Mouse (Mus musculus): ENCODE data around the gene Gm49325. TPM values are rescaled to one million over a fixed set of nuclear protein-coding genes. Genes with fewer than 3 reads are reported as not detected.

The Gm49325 gene
- polyA plus RNA-seq, 1 experiment from 2014 or later = 4.6 TPM

MicroRNA genes within 50 kb of the gene (microRNA counts, 519-probe panel; counts per million panel counts)
- microRNA mmu-miR-1930 = 1,806 counts per million, percentile 14 among the panel's probes with 10 or more counts

Small RNA genes lying within 50 kb of the gene (microRNA-seq; reads per million reads assigned to microRNA genes)
- gene Mir1930 = 10.2 reads per million, percentile 27 among the genes with 10 or more reads in this experiment

Other genes starting within 250 kb of the Gm49325 start
- 11.7 and 15.3 TPM in 2 replicates for gene Adarb1, start 187.9 kb upstream of the Gm49325 start, polyA plus RNA-seq (2015; fragmentation: Nextera tagmentation; extraction: Ambion mirVana)
- gene Fam207a, start 90.4 kb upstream of the Gm49325 start, polyA plus RNA-seq (2015; fragmentation: Nextera tagmentation; extraction: Ambion mirVana) = 23.2 and 24.5 TPM in 2 replicates
- gene Itgb2, start 75.9 kb upstream of the Gm49325 start, polyA plus RNA-seq (2015; fragmentation: Nextera tagmentation; extraction: Ambion mirVana) = 4.7 and 8.7 TPM in 2 replicates
- gene Pttg1ip, start 24.5 kb upstream of the Gm49325 start, polyA plus RNA-seq (2015; fragmentation: Nextera tagmentation; extraction: Ambion mirVana) = 127 and 132 TPM in 2 replicates
- 157 and 170 TPM in 2 replicates for gene Sumo3, start 100 bp upstream of the Gm49325 start, polyA plus RNA-seq (2015; fragmentation: Nextera tagmentation; extraction: Ambion mirVana)
- 85.4 and 91.0 TPM in 2 replicates for gene Ube2g2, start 16.1 kb downstream of the Gm49325 start, polyA plus RNA-seq (2015; fragmentation: Nextera tagmentation; extraction: Ambion mirVana)
- 0.10 and 0.28 TPM in 2 replicates for gene Tspear, start 80.4 kb downstream of the Gm49325 start, polyA plus RNA-seq (2015; fragmentation: Nextera tagmentation; extraction: Ambion mirVana)
- not detected in 2 replicates for gene Gm19402, start 84.6 kb downstream of the Gm49325 start, polyA plus RNA-seq (2015; fragmentation: Nextera tagmentation; extraction: Ambion mirVana)
- not detected in 2 replicates for gene Gm9508, start 91.0 kb downstream of the Gm49325 start, polyA plus RNA-seq (2015; fragmentation: Nextera tagmentation; extraction: Ambion mirVana)
- gene Gm10272, start 100.4 kb downstream of the Gm49325 start, polyA plus RNA-seq (2015; fragmentation: Nextera tagmentation; extraction: Ambion mirVana) = not detected in 2 replicates
- gene Gm10024, start 105.3 kb downstream of the Gm49325 start, polyA plus RNA-seq (2015; fragmentation: Nextera tagmentation; extraction: Ambion mirVana) = not detected in 2 replicates
- gene Gm10142, start 109.6 kb downstream of the Gm49325 start, polyA plus RNA-seq (2015; fragmentation: Nextera tagmentation; extraction: Ambion mirVana) = not detected in 2 replicates
- gene Krtap12-1, start 114.4 kb downstream of the Gm49325 start, polyA plus RNA-seq (2015; fragmentation: Nextera tagmentation; extraction: Ambion mirVana) = not detected in 2 replicates
- gene Gm10100, start 120.3 kb downstream of the Gm49325 start, polyA plus RNA-seq (2015; fragmentation: Nextera tagmentation; extraction: Ambion mirVana) = not detected in 2 replicates
- not detected in 2 replicates for gene Gm18596, start 136.4 kb downstream of the Gm49325 start, polyA plus RNA-seq (2015; fragmentation: Nextera tagmentation; extraction: Ambion mirVana)
- not detected in 2 replicates for gene Gm9736, start 145.2 kb downstream of the Gm49325 start, polyA plus RNA-seq (2015; fragmentation: Nextera tagmentation; extraction: Ambion mirVana)
- not detected in 2 replicates for gene Gm3233, start 153.5 kb downstream of the Gm49325 start, polyA plus RNA-seq (2015; fragmentation: Nextera tagmentation; extraction: Ambion mirVana)
- not detected in 2 replicates for gene Gm3238, start 165.1 kb downstream of the Gm49325 start, polyA plus RNA-seq (2015; fragmentation: Nextera tagmentation; extraction: Ambion mirVana)
- not detected in 2 replicates for gene Gm7138, start 170.7 kb downstream of the Gm49325 start, polyA plus RNA-seq (2015; fragmentation: Nextera tagmentation; extraction: Ambion mirVana)
- gene Gm3250, start 176.3 kb downstream of the Gm49325 start, polyA plus RNA-seq (2015; fragmentation: Nextera tagmentation; extraction: Ambion mirVana) = not detected in 2 replicates
- not detected in 2 replicates for gene Gm7137, start 182.0 kb downstream of the Gm49325 start, polyA plus RNA-seq (2015; fragmentation: Nextera tagmentation; extraction: Ambion mirVana)
- not detected in 2 replicates for gene Gm9639, start 188.9 kb downstream of the Gm49325 start, polyA plus RNA-seq (2015; fragmentation: Nextera tagmentation; extraction: Ambion mirVana)
- gene Gm19668, start 192.9 kb downstream of the Gm49325 start, polyA plus RNA-seq (2015; fragmentation: Nextera tagmentation; extraction: Ambion mirVana) = not detected in 2 replicates
- gene Gm9507, start 205.6 kb downstream of the Gm49325 start, polyA plus RNA-seq (2015; fragmentation: Nextera tagmentation; extraction: Ambion mirVana) = not detected in 2 replicates
- not detected in 2 replicates for gene Gm2696, start 208.5 kb downstream of the Gm49325 start, polyA plus RNA-seq (2015; fragmentation: Nextera tagmentation; extraction: Ambion mirVana)
- not detected in 2 replicates for gene Krtap10-4, start 220.9 kb downstream of the Gm49325 start, polyA plus RNA-seq (2015; fragmentation: Nextera tagmentation; extraction: Ambion mirVana)
- gene Krtap10-10, start 229.8 kb downstream of the Gm49325 start, polyA plus RNA-seq (2015; fragmentation: Nextera tagmentation; extraction: Ambion mirVana) = not detected in 2 replicates
- not detected in 2 replicates for gene Gm36176, start 240.6 kb downstream of the Gm49325 start, polyA plus RNA-seq (2015; fragmentation: Nextera tagmentation; extraction: Ambion mirVana)
- not detected in 2 replicates for gene Gm10318, start 246.7 kb downstream of the Gm49325 start, polyA plus RNA-seq (2015; fragmentation: Nextera tagmentation; extraction: Ambion mirVana)